Mouse (Mus musculus): Measurements from ENCODE around the gene Pde4d. TPM values are rescaled to one million over a fixed set of nuclear protein-coding genes. Genes with fewer than 3 reads are reported as not detected.
A peak's percentile ranks its signal among the peaks of the same experiment; 100 is the strongest.

Gene Pde4d
- polyA plus RNA-seq, 3 experiments from 2014 or later, result 6.8 to 7.6 (median 7.4) TPM

DNA sequence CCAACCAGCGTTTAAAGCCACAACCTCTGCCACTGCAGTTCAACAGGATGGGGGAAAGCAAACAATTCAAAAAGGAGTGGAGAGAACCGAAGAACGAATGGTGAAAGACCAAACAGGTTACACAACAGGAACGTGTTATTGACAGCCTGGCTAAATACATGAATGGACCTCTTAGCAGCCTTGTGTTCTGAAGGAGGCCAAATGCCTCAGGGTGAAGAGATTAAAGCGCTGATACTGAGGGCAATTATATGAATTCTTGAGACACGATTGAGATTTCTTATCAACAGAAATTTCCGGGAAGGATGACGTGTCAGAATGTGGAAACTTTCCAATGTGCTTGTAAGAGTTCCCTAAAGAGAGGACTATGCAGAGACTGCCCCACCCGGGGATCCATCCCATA is 865.9 kb downstream of the Pde4d start:
- no peak for ATAC-seq

- ATAC-seq, result no peak
These were observed 867.9 kb downstream of the Pde4d start for GRCm38 (mm10) chr13:109317644-109318043.

DNA sequence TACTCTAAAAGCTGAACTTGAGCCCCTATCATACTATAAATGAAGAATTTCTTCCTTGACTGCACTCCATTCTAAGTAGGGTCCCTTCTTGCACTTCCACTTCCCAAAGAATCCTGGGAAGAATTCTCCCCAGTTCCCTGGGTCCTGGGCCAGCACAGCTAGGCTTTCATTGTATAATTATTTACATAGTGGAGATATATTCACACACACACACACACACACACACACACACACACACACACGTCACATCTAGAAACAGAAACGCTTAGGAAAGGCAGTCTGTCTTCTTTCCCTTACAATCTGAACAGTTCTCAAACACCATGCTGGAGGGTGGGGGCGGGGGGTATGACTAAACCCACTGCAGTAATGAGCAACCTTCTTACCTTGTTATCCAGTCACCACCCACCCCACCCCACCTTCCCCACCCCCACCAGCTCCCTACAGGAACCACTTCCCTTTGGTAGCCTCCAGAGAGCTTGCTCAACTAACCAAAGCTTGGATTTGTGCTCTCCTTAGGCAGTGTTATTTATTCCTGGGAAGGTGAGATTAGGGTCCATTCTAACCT is 868.8 kb downstream of the Pde4d start:
- no peak for ATAC-seq

DNA sequence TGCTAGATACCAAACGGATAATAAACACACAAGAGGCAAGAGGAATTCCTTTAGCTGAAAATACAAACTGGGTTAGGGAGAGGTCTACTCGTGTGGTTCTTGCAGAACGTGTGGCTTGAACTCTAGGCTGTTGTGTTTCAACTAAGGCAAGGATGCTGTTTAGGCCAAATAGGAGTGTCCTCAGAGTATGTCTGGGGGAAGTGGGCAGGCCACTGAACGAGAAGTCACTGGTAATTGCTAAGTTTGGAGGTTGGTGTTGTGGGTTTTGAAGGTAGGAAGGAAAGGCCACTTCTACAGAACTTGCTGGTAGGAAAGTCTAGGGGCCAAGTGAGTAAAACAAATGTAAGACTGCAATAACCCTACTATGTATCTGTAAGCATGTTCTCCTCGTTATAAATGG is 876.3 kb downstream of the Pde4d start:
- no peak for ATAC-seq

DNA sequence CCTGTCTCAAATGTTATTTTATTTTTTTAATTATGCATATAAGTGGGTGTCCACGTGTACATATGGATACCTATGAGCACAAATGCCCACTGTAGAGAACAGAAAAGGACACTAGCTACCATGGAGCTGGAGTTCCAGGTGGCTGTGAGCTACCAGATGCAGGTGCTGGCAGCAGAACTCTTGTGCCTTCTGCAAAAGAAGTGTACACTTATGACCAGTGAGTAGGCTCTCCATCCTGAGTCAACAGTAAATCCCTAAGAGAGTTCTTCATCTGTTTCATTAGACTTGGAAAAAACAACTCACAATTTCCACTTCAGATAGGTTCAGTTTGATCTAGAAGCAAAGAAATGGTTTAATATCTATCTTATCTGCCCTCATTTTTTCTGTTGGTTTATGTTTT is 881.8 kb downstream of the Pde4d start:
- no peak for ATAC-seq

- ATAC-seq, result no peak
These were observed 892.2 kb downstream of the Pde4d start for GRCm38 (mm10) chr13:109341902-109342301.

- no peak for ATAC-seq
These were observed 892.7 kb downstream of the Pde4d start for GRCm38 (mm10) chr13:109342469-109342868.

DNA sequence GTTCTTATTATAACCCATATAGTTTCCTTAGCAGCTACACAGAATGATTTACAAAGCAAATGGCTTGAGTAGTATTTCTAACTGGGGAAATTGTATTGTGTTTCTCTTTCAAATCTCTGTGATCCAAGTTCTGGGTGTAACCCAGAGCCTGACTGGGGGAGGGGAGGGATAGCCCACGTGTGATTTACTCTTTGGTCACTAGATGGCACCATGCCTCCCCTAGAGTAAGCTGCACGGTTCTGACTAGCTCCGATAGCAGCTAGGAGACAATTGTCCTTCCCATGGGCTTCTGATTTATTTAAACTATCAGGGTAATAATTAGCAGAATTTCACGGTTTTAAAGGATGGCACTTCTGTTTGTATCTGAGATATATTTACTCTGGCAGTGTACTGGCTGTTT is 893.8 kb downstream of the Pde4d start:
- peak; percentile 65 for ATAC-seq

DNA sequence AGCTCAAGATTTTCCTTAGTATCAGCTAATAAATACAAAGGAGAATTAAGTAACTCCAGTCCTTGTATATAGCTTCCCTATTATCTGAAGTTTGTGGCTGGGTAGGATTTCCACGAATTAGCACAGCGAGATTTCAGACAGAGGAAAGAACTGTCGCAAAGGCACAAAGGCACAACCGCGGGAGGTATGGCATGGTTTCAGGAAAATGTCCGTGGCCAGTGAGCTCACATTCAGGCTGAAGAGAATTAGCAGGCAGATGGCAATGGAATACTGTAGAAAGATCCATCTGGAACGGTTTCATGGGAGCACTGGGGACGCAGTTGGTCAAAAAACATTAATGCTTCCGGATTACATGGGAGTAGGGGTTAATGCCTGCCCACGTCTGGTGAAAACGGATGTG is 898.0 kb downstream of the Pde4d start:
- no peak for ATAC-seq

GRCm38 (mm10) chr13:109348316-109348715 is 898.6 kb downstream of the Pde4d start:
- no peak for ATAC-seq

DNA sequence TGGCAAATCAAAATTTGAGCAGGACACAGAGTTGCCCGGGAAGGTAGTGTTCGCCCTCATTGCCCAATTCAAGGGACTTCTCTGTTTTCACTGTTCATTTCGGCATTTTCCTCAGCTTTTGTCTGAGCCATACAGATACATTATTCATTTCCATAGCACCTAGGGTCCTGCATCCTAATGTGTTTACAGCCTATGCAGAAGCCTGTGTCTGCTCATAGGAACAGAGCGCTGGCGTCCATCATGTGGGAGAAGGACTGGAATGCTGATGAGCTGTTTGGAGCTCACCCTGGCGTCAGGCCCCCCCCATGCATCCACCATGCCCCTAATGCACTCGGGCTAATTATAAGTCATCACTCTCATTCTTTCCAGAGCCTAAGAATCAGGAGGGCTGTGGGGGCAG is 900.4 kb downstream of the Pde4d start:
- ATAC-seq, result no peak

GRCm38 (mm10) chr13:109354017-109354416 is 904.3 kb downstream of the Pde4d start:
- no peak for ATAC-seq

DNA sequence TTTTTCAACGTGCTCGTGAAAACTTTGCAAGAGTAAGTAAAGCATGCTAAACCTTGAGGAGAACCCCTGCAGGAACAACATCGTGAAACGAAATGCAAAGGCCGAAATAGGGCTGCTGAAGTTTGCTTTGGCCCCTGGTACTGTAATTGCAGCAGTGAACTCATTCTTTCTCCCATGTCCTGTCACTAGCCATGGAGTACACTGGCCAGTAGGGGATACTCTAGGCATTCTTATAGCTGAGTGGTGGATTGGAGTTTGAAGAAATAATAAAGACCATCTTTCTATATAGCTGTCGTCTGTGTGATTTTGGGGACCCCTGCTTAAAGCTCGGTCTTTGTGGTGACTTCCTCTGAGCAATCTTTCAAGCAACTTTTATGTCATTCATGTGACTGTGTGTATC is 906.5 kb downstream of the Pde4d start:
- ATAC-seq, result no peak

DNA sequence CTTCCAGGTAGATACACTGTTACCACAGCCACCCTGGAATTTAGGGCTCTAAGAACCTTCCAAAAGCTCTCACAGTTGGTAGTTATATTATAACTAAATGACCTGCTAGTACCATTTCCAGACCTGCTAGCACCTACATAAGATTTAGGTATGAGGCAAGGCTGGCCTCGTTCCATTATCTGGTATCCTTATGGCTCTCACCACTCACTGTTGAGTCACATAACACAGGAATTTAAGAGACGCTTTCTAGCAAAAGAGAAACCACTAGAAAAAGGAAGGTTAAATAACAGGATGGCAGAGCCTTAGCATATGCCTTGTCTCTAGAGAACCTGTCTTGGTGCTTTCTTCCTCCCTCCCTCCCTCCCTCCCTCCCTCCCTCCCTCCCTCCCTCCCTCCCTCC is 910.2 kb downstream of the Pde4d start:
- no peak for ATAC-seq

GRCm38 (mm10) chr13:109362340-109362739 is 912.6 kb downstream of the Pde4d start:
- no peak for ATAC-seq

DNA sequence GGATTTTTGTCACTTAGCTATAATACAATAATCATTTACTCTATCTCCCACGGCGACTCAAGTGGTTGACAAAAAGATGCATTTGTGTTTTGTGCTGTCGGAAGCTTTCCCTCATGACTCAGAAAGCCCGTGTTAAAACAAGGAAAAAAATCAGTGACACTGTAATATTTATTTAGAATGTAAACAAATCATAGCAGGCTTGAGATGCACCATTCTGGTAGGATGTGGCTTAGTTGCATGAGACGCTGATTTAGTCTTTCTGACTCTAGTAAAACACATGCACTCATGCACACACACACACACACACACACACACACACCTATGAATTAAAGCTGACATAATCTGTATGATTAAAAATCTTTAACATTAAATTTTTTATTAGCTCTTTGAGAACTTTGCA is 924.7 kb downstream of the Pde4d start:
- no peak for ATAC-seq

GRCm38 (mm10) chr13:109376681-109377080 is 926.9 kb downstream of the Pde4d start:
- no peak for ATAC-seq

GRCm38 (mm10) chr13:109380149-109380548 is 930.4 kb downstream of the Pde4d start:
- ATAC-seq, result no peak

- no peak for ATAC-seq
These were observed 939.0 kb downstream of the Pde4d start for GRCm38 (mm10) chr13:109388626-109389220.

GRCm38 (mm10) chr13:109402396-109402795 is 952.6 kb downstream of the Pde4d start:
- no peak for ATAC-seq

- ATAC-seq, result no peak
These were observed 953.2 kb downstream of the Pde4d start for GRCm38 (mm10) chr13:109402936-109403335.

GRCm38 (mm10) chr13:109406341-109406740 is 956.6 kb downstream of the Pde4d start:
- no peak for ATAC-seq

DNA sequence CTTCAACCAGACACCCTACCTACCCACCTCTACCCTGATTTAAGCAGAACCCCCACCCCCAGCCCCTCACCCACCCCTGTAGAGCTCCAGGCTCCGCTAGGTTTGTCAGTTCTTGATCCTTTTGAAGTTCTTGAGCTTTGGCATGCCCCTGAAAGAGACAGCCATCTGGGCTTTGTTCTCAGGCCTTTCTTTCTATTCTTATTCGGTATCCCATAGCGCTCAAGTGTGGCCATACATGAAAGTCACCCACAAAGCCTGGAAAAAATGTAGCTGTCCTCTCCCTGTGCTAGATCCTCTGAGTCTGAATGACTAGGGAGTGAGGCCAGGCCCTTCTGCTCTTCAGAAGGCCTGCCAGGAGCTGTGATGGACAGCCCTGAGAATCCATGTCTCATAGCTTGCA is 957.6 kb downstream of the Pde4d start:
- ATAC-seq, result no peak

DNA sequence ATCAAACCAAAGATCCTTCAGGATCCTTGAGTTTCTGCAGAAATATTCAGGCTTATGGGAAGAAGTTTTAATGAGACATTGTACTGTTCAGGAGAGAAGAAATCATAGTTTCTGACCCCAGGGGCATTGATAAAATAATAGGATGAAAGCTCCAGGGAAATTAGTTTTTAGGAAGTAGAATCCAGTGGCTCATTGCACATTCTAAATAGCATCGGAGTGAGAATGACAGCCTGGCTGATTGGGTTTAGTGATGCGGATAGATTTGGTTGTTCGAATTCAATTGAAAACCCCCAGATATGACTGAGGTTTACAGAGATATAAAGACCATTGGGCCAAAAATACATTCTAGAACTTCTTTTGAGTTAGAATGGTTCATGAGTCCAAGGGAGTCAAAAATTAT is 970.7 kb downstream of the Pde4d start:
- no peak for ATAC-seq

DNA sequence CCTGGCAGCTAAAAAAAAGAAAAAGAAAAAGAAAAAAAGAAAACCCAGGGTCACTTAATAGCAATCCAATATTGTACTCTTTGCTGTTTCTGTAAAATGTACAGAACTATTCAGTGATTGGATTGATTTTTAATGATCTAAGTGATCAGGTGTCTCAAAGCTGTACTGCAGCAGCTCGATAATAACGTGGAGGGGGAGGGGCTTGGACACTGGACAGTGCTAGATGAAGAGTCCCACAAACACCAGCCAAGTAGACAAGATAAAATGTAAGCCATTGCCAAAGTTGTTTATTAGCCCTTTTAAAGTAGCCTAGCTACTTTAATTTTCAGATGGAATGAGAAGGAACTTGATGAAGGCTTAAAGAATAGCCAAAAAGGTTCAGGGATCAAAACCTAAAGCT is 975.2 kb downstream of the Pde4d start:
- ATAC-seq, result no peak

All from inflammation-experienced regulatory T-cells, adult 6 months (primary cell).